Mouse (Mus musculus) ES-E14 (cell line): Measurements from ENCODE around the gene Acp2. TPM values are rescaled to one million over a fixed set of nuclear protein-coding genes. Genes with fewer than 3 reads are reported as not detected.
A peak's percentile ranks its signal among the peaks of the same experiment; 100 is the strongest.

Experiments
- DNase-seq: peaks from one replicate; pipeline ENCODE4 v3.0.0-alpha.2; 2013; ENCODE audit warnings: low read depth, low spot score
- H3K27ac ChIP-seq: 2 replicates; pipeline ENCODE4 v1.5.1; 2012; ENCODE audit warnings: low read depth, mild to moderate bottlenecking, low read length, moderate library complexity, mixed read lengths; ENCODE audit not compliant: poor library complexity, insufficient read depth, severe bottlenecking
- H3K36me3 ChIP-seq: 2 replicates; pipeline ENCODE4 v1.6.1; 2012; ENCODE audit warnings: mild to moderate bottlenecking, low read length, moderate library complexity, mixed read lengths; ENCODE audit not compliant: control insufficient read depth, poor library complexity, insufficient read depth, severe bottlenecking
- H3K4me1 ChIP-seq, 2 experiments: fragments of 150-350 bp in 1 of 2; sonication (generic) in 1 of 2; 2 replicates each; pipeline ENCODE4 v1.6.1; 2012; ENCODE audit warnings: low read length in 2 of 2, mild to moderate bottlenecking in 1 of 2, mixed read lengths in 1 of 2; ENCODE audit not compliant: control insufficient read depth in 2 of 2, insufficient read depth in 2 of 2, poor library complexity in 1 of 2
- H3K4me3 ChIP-seq, 2 experiments: fragments of 150-350 bp in 1 of 2; sonication (generic) in 1 of 2; 2 replicates each; pipeline ENCODE4 v1.5.1; 2012; ENCODE audit warnings: low read length in 2 of 2, low read depth in 1 of 2, mild to moderate bottlenecking in 1 of 2, mixed read lengths in 1 of 2; ENCODE audit not compliant: insufficient read depth in 1 of 2, poor library complexity in 1 of 2, severe bottlenecking in 1 of 2
- H3K9ac ChIP-seq: 2 replicates; pipeline ENCODE4 v1.6.1; 2012; ENCODE audit warnings: low read depth, mild to moderate bottlenecking, low read length, mixed read lengths; ENCODE audit not compliant: poor library complexity, insufficient read depth, severe bottlenecking
- H3K9me3 ChIP-seq: fragments of 150-350 bp; sonication (generic); 2 replicates; pipeline ENCODE4 v1.6.1; 2012; ENCODE audit warnings: low read depth, mild to moderate bottlenecking, low read length; ENCODE audit not compliant: control insufficient read depth, insufficient read depth
- CHD2 ChIP-seq: IDR thresholded peaks from 2 replicates; pipeline ENCODE4 v1.6.1; 2014; ENCODE audit warnings: mild to moderate bottlenecking, low read depth, low read length, inconsistent platforms
- HCFC1 ChIP-seq: IDR thresholded peaks from 2 replicates; pipeline ENCODE4 v1.6.1; 2012; ENCODE audit warnings: low read length, inconsistent platforms, borderline replicate concordance; ENCODE audit not compliant: insufficient read depth
- MAFK ChIP-seq: IDR thresholded peaks from 2 replicates; pipeline ENCODE4 v1.6.1; 2014; ENCODE audit warnings: mild to moderate bottlenecking, low read depth, low read length, inconsistent platforms; ENCODE audit not compliant: insufficient read depth
- ZC3H11A ChIP-seq: IDR thresholded peaks from 2 replicates; pipeline ENCODE4 v1.6.1; 2012; ENCODE audit warnings: low read depth, mild to moderate bottlenecking, inconsistent platforms, low read length, borderline replicate concordance
- ZNF384 ChIP-seq: IDR thresholded peaks from 2 replicates; pipeline ENCODE4 v1.6.1; 2012; ENCODE audit warnings: low read depth, low read length, inconsistent platforms
- in situ Hi-C, 2 experiments: fragments of 600-800 bp; cut with MboI; formaldehyde crosslinking; loops; one replicate each; pipeline ENCODE4 v1.15.1; 2025; ENCODE audit warnings: low sequenced_read_pairs in 2 of 2, inconsistent platforms in 1 of 2; ENCODE audit not compliant: unreplicated experiment in 2 of 2
- total RNA-seq: library from RNA; depleted of rRNA; stranded (reverse); fragments of 300-350 nt; gene quantifications from 2 replicates; pipeline ENCODE4 v1.2.3, GENCODE M21; 2012

The Acp2 gene
- total RNA-seq, 1 experiment, result 12.9 TPM

GRCm38 (mm10) chr2:91220501-91220900 is 17.8 kb downstream of the Acp2 start:
- TF ChIP-seq ZNF384 (no peak), ZC3H11A (no peak), MAFK (no peak), HCFC1 (no peak)
- peaks cover 0 to 2% of the 10 kb centered on the region in 2 experiments; a peak in 1 of 4 replicates for H3K4me1 ChIP-seq
- no peak overlapping the region for H3K9ac ChIP-seq
- H3K9me3 ChIP-seq, result no peaks in the 10 kb centered on the region
- DNase-seq, result no peak
- H3K36me3 ChIP-seq, result no peaks in the 10 kb centered on the region; the same call in 1 of the 2 replicates
- in situ Hi-C loops, result no loop called here
- H3K4me3 ChIP-seq, result no peak overlapping the region
- H3K27ac ChIP-seq, result no peak overlapping the region

GRCm38 (mm10) chr2:91223614-91224013 is 20.9 kb downstream of the Acp2 start:
- H3K4me3 ChIP-seq, result no peak overlapping the region
- in situ Hi-C loops, result no loop called here
- DNase-seq, result no peak
- no peak for TF ChIP-seq HCFC1
- no peak overlapping the region for H3K9ac ChIP-seq
- H3K27ac ChIP-seq, result no peak overlapping the region
- no peaks in the 10 kb centered on the region for H3K36me3 ChIP-seq
- peaks cover 0 to 2% of the 10 kb centered on the region in 2 experiments; a peak in 1 of 4 replicates for H3K4me1 ChIP-seq
- no peaks in the 10 kb centered on the region for H3K9me3 ChIP-seq

- no peaks in the 10 kb centered on the region for H3K4me1 ChIP-seq
- no peak overlapping the region for H3K27ac ChIP-seq
- no peak overlapping the region for H3K9ac ChIP-seq
- H3K9me3 ChIP-seq, result no peaks in the 10 kb centered on the region
- in situ Hi-C loops, result loop anchor here in 1 of 2 experiments (10.0 kb wide), 1 partner anchor 115 kb away; the partner anchor contains the start of gene Mybpc3
- peaks cover 2% of the 10 kb centered on the region; the same call in 1 of the 2 replicates for H3K36me3 ChIP-seq
- no peak for DNase-seq
- TF ChIP-seq MAFK (no peak), CHD2 (no peak), ZNF384 (no peak), ZC3H11A (no peak), HCFC1 (no peak)
- no peak overlapping the region for H3K4me3 ChIP-seq
These were observed 27.1 kb downstream of the Acp2 start for GRCm38 (mm10) chr2:91229735-91230134.

DNA sequence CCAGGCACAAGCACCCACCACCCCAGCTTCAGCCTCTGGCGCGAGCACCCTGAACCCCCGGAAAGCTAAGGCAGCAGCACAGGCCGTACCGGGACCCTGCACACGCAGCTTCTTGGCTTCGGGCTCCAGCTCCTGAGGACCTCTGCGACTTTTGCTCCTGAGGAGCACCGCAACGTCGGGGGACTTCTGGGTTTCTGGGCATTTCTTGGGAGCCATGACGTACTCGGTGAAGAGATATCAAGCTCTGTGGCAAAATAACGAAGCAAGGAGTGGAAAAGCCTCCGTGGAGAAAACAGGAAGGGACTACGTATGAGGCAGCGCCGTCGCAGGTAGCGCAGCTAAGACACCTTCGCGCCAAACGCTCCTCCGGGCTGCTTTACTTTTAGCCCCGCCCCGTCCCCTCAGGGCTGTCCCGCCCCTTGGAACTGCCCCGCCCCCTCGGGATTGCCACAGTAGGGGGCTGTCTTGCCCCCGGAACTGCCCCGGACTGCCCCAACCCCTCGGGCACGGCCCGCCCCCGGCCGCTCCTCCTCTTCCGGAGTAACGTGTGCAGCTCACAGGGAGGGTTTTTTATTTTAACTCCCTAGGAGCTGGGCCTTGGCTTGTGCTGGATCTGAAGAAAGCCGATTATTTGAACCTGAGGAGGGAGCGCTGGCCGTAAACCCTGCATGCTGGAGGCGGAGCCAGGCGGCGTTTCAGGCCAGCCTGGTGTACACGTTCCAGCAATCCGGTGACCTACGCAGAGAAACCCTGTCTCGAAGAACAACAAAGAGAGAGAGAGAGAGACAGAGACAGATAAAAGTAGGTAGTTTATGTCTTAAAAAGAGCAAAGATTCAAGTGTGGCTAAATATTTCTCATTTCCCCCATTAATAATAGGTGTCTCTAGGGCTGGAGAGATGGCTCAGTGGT is 34.2 kb downstream of the Acp2 start, which contains the start of gene Ddb2:
Gene Ddb2, minus strand, starts transcription at position 382 of the 910 bp plus-strand sequence.
- H3K4me3 ChIP-seq, result peak within 1 kb of the TSS; percentile 71 to 90
- DNase-seq, result peak; percentile 92
- peak within 1 kb of the TSS; percentile 72 for H3K9ac ChIP-seq
- H3K9me3 ChIP-seq, result no peaks in the 10 kb centered on the region
- TF ChIP-seq CHD2, result no peak
- TF ChIP-seq MAFK, result no peak
- TF ChIP-seq ZC3H11A, result no peak
- no peak; the same call in 1 of the 2 replicates for TF ChIP-seq HCFC1
- no peak for TF ChIP-seq ZNF384
- no peaks in the 10 kb centered on the region for H3K4me1 ChIP-seq
- in situ Hi-C loops, result loop anchor here in 1 of 2 experiments (10.0 kb wide), 1 partner anchor 122 kb away; the partner anchor contains the start of gene Mybpc3
- H3K27ac ChIP-seq, result peak within 1 kb of the TSS; percentile 91; the same call in 1 of the 2 replicates
- H3K36me3 ChIP-seq, result peaks cover 2% of the 10 kb centered on the region; the same call in 1 of the 2 replicates
